Comparison of ENCODE assay signal across 8 mouse cellular contexts in the genomic region with DNA sequence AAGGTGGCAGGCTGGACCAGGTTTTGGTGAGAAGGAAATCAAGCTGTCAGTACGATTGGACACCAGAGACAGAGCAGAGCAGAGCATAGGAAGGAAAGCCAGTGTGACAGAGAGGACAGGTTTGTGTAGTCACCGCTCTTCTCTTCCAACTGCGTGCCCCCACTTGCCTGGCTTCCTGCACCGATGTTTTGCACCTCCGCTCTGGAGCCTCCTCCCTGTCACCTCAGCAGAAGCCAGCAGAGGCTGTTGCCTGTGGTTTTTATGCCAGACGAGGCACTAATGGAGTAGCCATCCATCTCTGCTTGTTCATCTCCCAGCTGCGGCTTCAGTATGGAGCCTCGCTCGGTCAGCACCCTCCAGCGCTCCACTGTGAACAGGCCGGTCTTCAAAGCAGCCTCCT. TPM values are rescaled to one million over a fixed set of nuclear protein-coding genes. Genes with fewer than 3 reads are reported as not detected.
DNase-seq lines count a peak whose midpoint lies in the region; ATAC-seq and TF ChIP-seq lines count a peak whose summit lies in the region.
"Had no signal": no experiment of that assay in that cellular context is flagged by ENCODE, and none has a peak within 500 bp of the region (broad histone marks: within the 10 kb centered on the region; RNA-seq: fewer than 3 reads in every experiment).

No protein-coding gene starts in this region.

- no peak for TF ChIP-seq EP300 in heart, postnatal 0 days (IDR thresholded peaks at IDR 0.05; ENCODE audit: low read depth)

- peak overlapping the region; percentile 35; the same call in 1 of the 2 replicates for H3K4me3 ChIP-seq in heart, postnatal 0 days (ENCODE audit: low read depth, low read length)
- no peak overlapping the region for H3K4me3 ChIP-seq in hindbrain, embryonic 11.5 days (ENCODE audit: low read depth, low read length)
- peak overlapping the region; percentile 41; the same call in 1 of the 2 replicates for H3K4me3 ChIP-seq in midbrain, postnatal 0 days (ENCODE audit: low read depth, low read length)
- H3K4me3 ChIP-seq in thymus, adult 2 months (ENCODE audit: control insufficient read depth, insufficient read depth, low read length), result no peak overlapping the region

- H3K4me1 ChIP-seq in heart, postnatal 0 days (ENCODE audit: control insufficient read depth, insufficient read depth), result peaks cover 27% of the 10 kb centered on the region
- H3K4me1 ChIP-seq in hindbrain, embryonic 11.5 days (replicated peaks; ENCODE audit: control insufficient read depth, insufficient read depth, low read length), result peaks cover 11% of the 10 kb centered on the region
- H3K4me1 ChIP-seq in midbrain, postnatal 0 days (ENCODE audit: insufficient read depth, low read length), result peaks cover 4% of the 10 kb centered on the region; the same call in 1 of the 2 replicates
- H3K4me1 ChIP-seq in thymus, adult 2 months (replicated peaks; ENCODE audit: control insufficient read depth, insufficient read depth, low read length), result peaks cover 9% of the 10 kb centered on the region

- TF ChIP-seq CTCF in heart, postnatal 0 days (IDR thresholded peaks at IDR 0.05; ENCODE audit: low read depth), result no peak
- TF ChIP-seq CTCF in midbrain, postnatal 0 days (IDR thresholded peaks at IDR 0.05), result no peak
- TF ChIP-seq CTCF in thymus, adult 2 months (IDR thresholded peaks at IDR 0.05; ENCODE audit: borderline replicate concordance, control insufficient read depth, extremely low read depth, insufficient read depth, low read length, poor library complexity), result no peak

- H3K36me3 ChIP-seq in heart, postnatal 0 days (replicated peaks; ENCODE audit: control insufficient read depth, insufficient read depth, low read length), result peaks cover 8% of the 10 kb centered on the region
- H3K36me3 ChIP-seq in hindbrain, embryonic 11.5 days (ENCODE audit: control insufficient read depth, insufficient read depth, low read length), result 0 out of 2 replicates have a peak, but pooled peaks cover 2% of the 10 kb centered on the region
- H3K36me3 ChIP-seq in midbrain, postnatal 0 days (ENCODE audit: insufficient read depth, low read length), result no peaks in the 10 kb centered on the region
- H3K36me3 ChIP-seq in thymus, adult 2 months (ENCODE audit: control insufficient read depth, insufficient read depth, low read length), result no peaks in the 10 kb centered on the region

- H3K27me3 ChIP-seq in heart, postnatal 0 days (ENCODE audit: control insufficient read depth, insufficient read depth, low read length), result no peaks in the 10 kb centered on the region
- no peaks in the 10 kb centered on the region; the same call in 1 of the 2 replicates for H3K27me3 ChIP-seq in hindbrain, embryonic 11.5 days (ENCODE audit: control insufficient read depth, insufficient read depth, low read length)
- no peaks in the 10 kb centered on the region for H3K27me3 ChIP-seq in midbrain, postnatal 0 days (ENCODE audit: insufficient read depth, low read length)
- H3K27me3 ChIP-seq in thymus, adult 2 months (ENCODE audit: control insufficient read depth, insufficient read depth, low read length), result no peaks in the 10 kb centered on the region; the same call in 1 of the 2 replicates

- DNase-seq in heart, postnatal 0 days (ENCODE audit: low spot score), result no peak
- no peak for DNase-seq in heart, postnatal 10 days
- peak; percentile 77 for DNase-seq in brain, adult 2 months (ENCODE audit: low read depth, low spot score)
- no peak for DNase-seq in hindbrain, embryonic 11.5 days (ENCODE audit: low spot score)
- DNase-seq in midbrain, postnatal 0 days (ENCODE audit: low spot score), result no peak
- no peak for DNase-seq in natural killer cell, adult 2 months (ENCODE audit: low spot score in 2 of 2)
- DNase-seq in thymus, adult 2 months, result no peak

- H3K4me2 ChIP-seq in heart, postnatal 0 days (ENCODE audit: low read depth, low read length), result peak overlapping the region; percentile 61
- H3K4me2 ChIP-seq in hindbrain, embryonic 11.5 days (replicated peaks; ENCODE audit: low read depth, low read length), result peak overlapping the region; percentile 59
- peak overlapping the region; percentile 72 for H3K4me2 ChIP-seq in midbrain, postnatal 0 days (ENCODE audit: low read depth, low read length, poor library complexity, severe bottlenecking)

- ATAC-seq in heart, postnatal 0 days (ENCODE audit: insufficient read depth, low read depth), result no peak
- no peak for ATAC-seq in hindbrain, embryonic 11.5 days (ENCODE audit: low FRiP score)
- no peak for ATAC-seq in midbrain, postnatal 0 days (ENCODE audit: low FRiP score)

- TF ChIP-seq POLR2A in thymus, adult 2 months (IDR thresholded peaks at IDR 0.05; ENCODE audit: control insufficient read depth, extremely low read depth, insufficient read depth, low read length, poor library complexity), result no peak

- WGBS in heart, postnatal 0 days, result 56% methylated on average over 11 of the region's 11 CpGs
- 40% methylated on average over 11 of the region's 11 CpGs for WGBS in hindbrain, embryonic 11.5 days
- 55% methylated on average over 11 of the region's 11 CpGs for WGBS in midbrain, postnatal 0 days
- 79% methylated on average over 11 of the region's 11 CpGs for WGBS in thymus, adult 2 months

- H3K9ac ChIP-seq in heart, postnatal 0 days (replicated peaks; ENCODE audit: low read depth, low read length), result no peak overlapping the region
- H3K9ac ChIP-seq in hindbrain, embryonic 11.5 days (ENCODE audit: low read depth, low read length), result no peak overlapping the region
- no peak overlapping the region for H3K9ac ChIP-seq in midbrain, postnatal 0 days (replicated peaks; ENCODE audit: low read length, poor library complexity, severe bottlenecking)

- no peak overlapping the region for H3K27ac ChIP-seq in heart, postnatal 0 days (ENCODE audit: low read depth)
- no peak overlapping the region for H3K27ac ChIP-seq in hindbrain, embryonic 11.5 days (ENCODE audit: low read depth, low read length)
- no peak overlapping the region for H3K27ac ChIP-seq in midbrain, postnatal 0 days (ENCODE audit: low read depth, low read length)
- H3K27ac ChIP-seq in thymus, adult 2 months (ENCODE audit: control insufficient read depth, insufficient read depth, low read length), result no peak overlapping the region

- no peaks in the 10 kb centered on the region for H3K9me3 ChIP-seq in heart, postnatal 0 days (replicated peaks; ENCODE audit: control insufficient read depth, low read length)
- H3K9me3 ChIP-seq in hindbrain, embryonic 11.5 days (ENCODE audit: control insufficient read depth, low read length), result no peaks in the 10 kb centered on the region
- H3K9me3 ChIP-seq in midbrain, postnatal 0 days (ENCODE audit: low read length), result no peaks in the 10 kb centered on the region

- intact Hi-C loops in heart, postnatal 10 days (cut with DNase I), result loop anchor here (2.0 kb wide), 1 partner anchor 14 kb away; the partner anchor contains the start of genes 1700003E16Rik and Wdr54

RNA-seq across cellular contexts. Expression of gene Rtkn, which starts 7.6 kb away (rescaled TPM):
- 40.0 and 45.9 TPM in 2 replicates for total RNA-seq in heart, postnatal 0 days (2014; rRNA removed; ENCODE audit: low replicate concordance)
- 12.5 and 13.0 TPM in 2 replicates for polyA plus RNA-seq in heart, postnatal 0 days (2015; fragmentation: Nextera tagmentation; extraction: Ambion mirVana)
- 10 to 100 TPM; 10.7 to 11.7 TPM for total RNA-seq in heart, postnatal 10 days (2021)
- 17.7 and 18.3 TPM in 2 replicates for polyA plus RNA-seq in hindbrain, embryonic 11.5 days (2014; fragmentation: Nextera tagmentation; extraction: Ambion mirVana)
- total RNA-seq in midbrain, postnatal 0 days (2014; rRNA removed), result 24.3 and 30.9 TPM in 2 replicates
- 12.5 and 14.6 TPM in 2 replicates for polyA plus RNA-seq in midbrain, postnatal 0 days (2015; fragmentation: Nextera tagmentation; extraction: Ambion mirVana)
- polyA plus RNA-seq in thymus, adult 2 months (2012; rRNA removed), result 40.5 and 41.3 TPM in 2 replicates
- total RNA-seq: neutrophil, adult 5-6 weeks had no signal

RNA-seq across cellular contexts. Expression of gene Wdr54, which starts 13.3 kb away (rescaled TPM):
- 1.4 and 5.5 TPM in 2 replicates for total RNA-seq in heart, postnatal 0 days (2014; rRNA removed; ENCODE audit: low replicate concordance)
- polyA plus RNA-seq in heart, postnatal 0 days (2015; fragmentation: Nextera tagmentation; extraction: Ambion mirVana), result 0.96 and 1.1 TPM in 2 replicates
- total RNA-seq in heart, postnatal 10 days (2021), result 1 to 10 TPM; 1.7 to 1.8 TPM
- polyA plus RNA-seq in hindbrain, embryonic 11.5 days (2014; fragmentation: Nextera tagmentation; extraction: Ambion mirVana), result 12.3 and 13.8 TPM in 2 replicates
- total RNA-seq in midbrain, postnatal 0 days (2014; rRNA removed), result 12.7 and 15.9 TPM in 2 replicates
- polyA plus RNA-seq in midbrain, postnatal 0 days (2015; fragmentation: Nextera tagmentation; extraction: Ambion mirVana), result 21.5 and 27.5 TPM in 2 replicates
- polyA plus RNA-seq in thymus, adult 2 months (2012; rRNA removed), result 0.80 and 0.89 TPM in 2 replicates
- total RNA-seq: neutrophil, adult 5-6 weeks had no signal

RNA-seq across cellular contexts. Expression of gene 1700003E16Rik, which starts 13.3 kb away (rescaled TPM):
- 2.0 TPM in 1 of 2 replicates, not detected in the other for total RNA-seq in heart, postnatal 0 days (2014; rRNA removed; ENCODE audit: low replicate concordance)
- 0.20 and 0.45 TPM in 2 replicates for polyA plus RNA-seq in heart, postnatal 0 days (2015; fragmentation: Nextera tagmentation; extraction: Ambion mirVana)
- under 1 TPM in 1 of 2 experiments, not detected in 1; 0.12 TPM for total RNA-seq in heart, postnatal 10 days (2021)
- polyA plus RNA-seq in hindbrain, embryonic 11.5 days (2014; fragmentation: Nextera tagmentation; extraction: Ambion mirVana), result 3.7 TPM in 2 replicates
- total RNA-seq in midbrain, postnatal 0 days (2014; rRNA removed), result 15.6 and 20.5 TPM in 2 replicates
- 18.0 and 18.2 TPM in 2 replicates for polyA plus RNA-seq in midbrain, postnatal 0 days (2015; fragmentation: Nextera tagmentation; extraction: Ambion mirVana)
- polyA plus RNA-seq in thymus, adult 2 months (2012; rRNA removed), result 0.19 and 0.38 TPM in 2 replicates
- total RNA-seq: neutrophil, adult 5-6 weeks had no signal

RNA-seq across cellular contexts. Expression of gene Ino80b, which starts 17.7 kb away (rescaled TPM):
- total RNA-seq in heart, postnatal 0 days (2014; rRNA removed; ENCODE audit: low replicate concordance), result 8.9 and 11.6 TPM in 2 replicates
- 5.5 and 6.8 TPM in 2 replicates for polyA plus RNA-seq in heart, postnatal 0 days (2015; fragmentation: Nextera tagmentation; extraction: Ambion mirVana)
- 10 to 100 TPM; 14.6 to 17.6 TPM for total RNA-seq in heart, postnatal 10 days (2021)
- 18.5 and 21.3 TPM in 2 replicates for polyA plus RNA-seq in hindbrain, embryonic 11.5 days (2014; fragmentation: Nextera tagmentation; extraction: Ambion mirVana)
- total RNA-seq in midbrain, postnatal 0 days (2014; rRNA removed), result 29.4 and 40.9 TPM in 2 replicates
- 14.6 and 16.2 TPM in 2 replicates for polyA plus RNA-seq in midbrain, postnatal 0 days (2015; fragmentation: Nextera tagmentation; extraction: Ambion mirVana)
- polyA plus RNA-seq in thymus, adult 2 months (2012; rRNA removed), result 67.2 and 98.6 TPM in 2 replicates

RNA-seq across cellular contexts. Expression of gene Wbp1, which starts 21.5 kb away (rescaled TPM):
- 151 and 186 TPM in 2 replicates for total RNA-seq in heart, postnatal 0 days (2014; rRNA removed; ENCODE audit: low replicate concordance)
- 97.5 and 98.1 TPM in 2 replicates for polyA plus RNA-seq in heart, postnatal 0 days (2015; fragmentation: Nextera tagmentation; extraction: Ambion mirVana)
- 10 to 100 TPM; 83.1 to 83.9 TPM for total RNA-seq in heart, postnatal 10 days (2021)
- 160 and 179 TPM in 2 replicates for polyA plus RNA-seq in hindbrain, embryonic 11.5 days (2014; fragmentation: Nextera tagmentation; extraction: Ambion mirVana)
- 152 and 199 TPM in 2 replicates for total RNA-seq in midbrain, postnatal 0 days (2014; rRNA removed)
- polyA plus RNA-seq in midbrain, postnatal 0 days (2015; fragmentation: Nextera tagmentation; extraction: Ambion mirVana), result 85.3 and 91.6 TPM in 2 replicates
- polyA plus RNA-seq in thymus, adult 2 months (2012; rRNA removed), result 227 and 265 TPM in 2 replicates

Comparison
In these comparisons a context has a peak if more than half of its experiments do, and no peak if none do; other contexts are left out.
1. H3K4me3 ChIP-seq: peak in heart, postnatal 0 days (single experiment) and midbrain, postnatal 0 days (single experiment); none in hindbrain, embryonic 11.5 days (single experiment) and thymus, adult 2 months (single experiment).
2. Peak in every context shown above with its lines, with median percentiles within 50 percentile points of each other: H3K4me2 ChIP-seq.